Mouse (Mus musculus) midbrain, embryonic 14.5 days (tissue): ENCODE results near the gene Morc2a. TPM values are rescaled to one million over a fixed set of nuclear protein-coding genes. Genes with fewer than 3 reads are reported as not detected.

Experiments
- ATAC-seq: fragments of 200-750 bp; cut with Nextera tagmentation; 2 replicates; pipeline ENCODE4 v1.8.0; 2017; ENCODE audit warnings: moderate number of reproducible peaks, moderate library complexity; ENCODE audit not compliant: low FRiP score, low TSS enrichment
- DNase-seq: peaks from one replicate; pipeline ENCODE4 v3.0.0-alpha.2; 2015
- H3K27ac ChIP-seq: fragments of 300-500 bp; sonication (generic); replicated peaks from 2 replicates; pipeline ENCODE4 v1.5.1; 2014; ENCODE audit warnings: mild to moderate bottlenecking, low read depth, low read length, moderate library complexity
- H3K27me3 ChIP-seq: fragments of 300-500 bp; sonication (generic); 2 replicates; pipeline ENCODE4 v1.6.1; 2014; ENCODE audit warnings: low read length, control low read depth, mixed read lengths; ENCODE audit not compliant: control insufficient read depth, insufficient read depth
- H3K36me3 ChIP-seq: fragments of 300-500 bp; sonication (generic); 2 replicates; pipeline ENCODE4 v1.6.1; 2014; ENCODE audit warnings: low read length, control low read depth; ENCODE audit not compliant: control insufficient read depth, insufficient read depth
- H3K4me1 ChIP-seq: fragments of 300-500 bp; sonication (generic); 2 replicates; pipeline ENCODE4 v1.6.1; 2014; ENCODE audit warnings: mild to moderate bottlenecking, antibody characterized with exemption, low read length, control low read depth; ENCODE audit not compliant: control insufficient read depth, insufficient read depth
- H3K4me2 ChIP-seq: fragments of 300-500 bp; sonication (generic); 2 replicates; pipeline ENCODE4 v1.6.1; 2014; ENCODE audit warnings: mild to moderate bottlenecking, low read length, moderate library complexity
- H3K4me3 ChIP-seq: fragments of 300-500 bp; sonication (generic); replicated peaks from 2 replicates; pipeline ENCODE4 v1.5.1; 2014; ENCODE audit warnings: low read depth, low read length
- H3K9ac ChIP-seq: fragments of 300-500 bp; sonication (generic); replicated peaks from 2 replicates; pipeline ENCODE4 v1.6.1; 2014; ENCODE audit warnings: mild to moderate bottlenecking, low read length, moderate library complexity
- H3K9me3 ChIP-seq: fragments of 300-500 bp; sonication (generic); 2 replicates; pipeline ENCODE4 v1.6.1; 2016; ENCODE audit warnings: low read length, control low read depth, mixed read lengths; ENCODE audit not compliant: control insufficient read depth
- WGBS: fragments of 180-500 bp; shearing (Covaris S2); extraction: QIAGEN DNeasy Blood & Tissue Kit; methylation state at CpG from one replicate; pipeline ENCODE4 v1.1.7; 2014; 5-methylcytosine and 5-hydroxymethylcytosine counted together
- polyA plus RNA-seq: library from polyadenylated mRNA; unstranded; fragments of >200 nt; fragmentation: Nextera tagmentation; extraction: Ambion mirVana; gene quantifications from 2 replicates; pipeline ENCODE4 v1.2.1, GENCODE M21; 2014

The Morc2a gene
- polyA plus RNA-seq, 1 experiment from 2014 or later: 32.1 TPM

GRCm38 (mm10) chr11:3733933-3734636 is 85.1 kb downstream of the Morc2a start:
- Histone ChIP-seq H3K4me2 (peak overlapping the region; percentile 38), H3K36me3 (no peaks in the 10 kb centered on the region), H3K4me3 (no peak overlapping the region), H3K27me3 (no peaks in the 10 kb centered on the region), H3K9me3 (no peaks in the 10 kb centered on the region), H3K4me1 (peaks cover 16% of the 10 kb centered on the region), H3K27ac (peak overlapping the region; percentile 92), H3K9ac (0 out of 2 replicates have a peak overlapping the region, but pooled peaks have one; percentile 23)
- ATAC-seq: peak; percentile 53; the same call in 1 of the 2 replicates
- 54% methylated on average over 14 of the region's 14 CpGs for WGBS
- peak; percentile 89 for DNase-seq

GRCm38 (mm10) chr11:3735715-3736114 is 86.7 kb downstream of the Morc2a start:
- no peak overlapping the region for H3K4me3 ChIP-seq
- no peaks in the 10 kb centered on the region for H3K27me3 ChIP-seq
- H3K27ac ChIP-seq: no peak overlapping the region
- no peaks in the 10 kb centered on the region for H3K36me3 ChIP-seq
- H3K9ac ChIP-seq: no peak overlapping the region
- ATAC-seq (no peak), DNase-seq (no peak)
- peaks cover 16% of the 10 kb centered on the region for H3K4me1 ChIP-seq
- no peaks in the 10 kb centered on the region for H3K9me3 ChIP-seq
- no peak overlapping the region for H3K4me2 ChIP-seq
- WGBS: 84% methylated on average over 11 of the region's 11 CpGs

DNA sequence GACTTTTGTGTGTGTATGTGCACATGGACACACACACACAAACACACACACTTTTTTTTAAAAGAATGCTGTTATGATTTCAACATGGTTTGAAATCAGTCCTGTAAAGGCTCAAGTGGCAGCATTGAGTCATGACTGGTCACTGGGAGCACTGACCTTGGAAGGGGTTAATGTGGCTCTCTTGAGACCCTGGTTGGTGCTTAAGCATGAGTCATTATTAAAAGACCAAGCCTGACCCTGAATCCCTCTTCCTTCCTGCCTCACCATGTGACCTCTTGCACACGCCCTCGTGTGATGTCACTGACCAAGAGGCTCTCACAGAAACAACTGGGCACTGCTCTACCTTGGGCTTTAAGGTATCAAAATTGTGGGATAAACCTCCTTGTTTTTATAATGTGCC is 89.8 kb downstream of the Morc2a start:
- DNase-seq (no peak), ATAC-seq (no peak)
- H3K27me3 ChIP-seq: no peaks in the 10 kb centered on the region
- H3K27ac ChIP-seq: no peak overlapping the region
- 91% methylated on average over 2 of the region's 2 CpGs for WGBS
- H3K36me3 ChIP-seq: no peaks in the 10 kb centered on the region
- H3K4me2 ChIP-seq: no peak overlapping the region
- H3K4me3 ChIP-seq: no peak overlapping the region
- H3K9me3 ChIP-seq: no peaks in the 10 kb centered on the region
- no peak overlapping the region for H3K9ac ChIP-seq
- H3K4me1 ChIP-seq: peaks cover 15% of the 10 kb centered on the region

Other genes with a start within 250 kb of the Morc2a start
- gene Limk2, start 240.0 kb upstream of the Morc2a start, polyA plus RNA-seq: 155 and 172 TPM in 2 replicates
- gene Rnf185, start 196.8 kb upstream of the Morc2a start, polyA plus RNA-seq: 40.3 and 55.3 TPM in 2 replicates
- gene Pla2g3, start 160.9 kb upstream of the Morc2a start, polyA plus RNA-seq: 0.59 and 0.72 TPM in 2 replicates
- gene Inpp5j, start 144.4 kb upstream of the Morc2a start, polyA plus RNA-seq: 3.2 and 4.7 TPM in 2 replicates
- 48.5 and 76.5 TPM in 2 replicates for gene Selenom, start 134.5 kb upstream of the Morc2a start, polyA plus RNA-seq
- gene Smtn, start 108.6 kb upstream of the Morc2a start, polyA plus RNA-seq: 7.2 and 12.8 TPM in 2 replicates
- 21.2 and 30.0 TPM in 2 replicates for gene Osbp2, start 214.7 kb downstream of the Morc2a start, polyA plus RNA-seq
- gene 4921536K21Rik, start 245.9 kb downstream of the Morc2a start, polyA plus RNA-seq: 0.35 TPM in 1 of 2 replicates, not detected in the other
- gene Dusp18, start 246.0 kb downstream of the Morc2a start, polyA plus RNA-seq: 33.7 and 38.1 TPM in 2 replicates